Mouse (Mus musculus) bone marrow, adult 2 months (tissue): ENCODE measurements around the gene Lmtk3.

Experiments used
- CTCF ChIP-seq: fragments of 200-500 bp; IDR thresholded peaks from 2 replicates; pipeline ENCODE4 v1.5.1; 2011; ENCODE audit warnings: low read length, control low read depth; ENCODE audit not compliant: control insufficient read depth, insufficient read depth
- POLR2A ChIP-seq: fragments of 200-500 bp; IDR thresholded peaks from 2 replicates; pipeline ENCODE4 v1.6.1; 2011; ENCODE audit warnings: low read depth, mild to moderate bottlenecking, control low read depth, low read length, borderline replicate concordance; ENCODE audit not compliant: control insufficient read depth

DNA sequence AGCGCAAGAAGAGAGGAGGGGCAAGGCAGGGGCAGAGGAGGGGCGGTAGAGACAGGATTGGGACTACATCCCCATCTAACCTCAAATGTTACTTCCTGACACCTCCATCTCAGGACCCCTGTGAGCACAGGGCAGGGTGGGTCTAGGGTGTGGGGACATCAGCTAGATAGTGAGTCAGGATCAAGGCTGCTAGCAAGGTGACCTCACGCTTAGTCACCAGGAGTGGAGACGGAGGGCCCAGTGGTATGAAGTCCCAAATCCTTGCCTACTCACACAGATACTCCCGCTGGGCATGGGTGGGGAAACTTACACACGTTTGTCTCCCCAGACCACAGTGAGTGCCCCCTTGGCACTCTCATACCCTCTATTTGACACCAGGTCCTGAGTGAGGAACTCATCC is 19.0 kb downstream of the Lmtk3 start:
- no peak for TF ChIP-seq CTCF
- no peak for TF ChIP-seq POLR2A
